Mouse (Mus musculus): Measurements from ENCODE around the gene Tcf25.

DNA sequence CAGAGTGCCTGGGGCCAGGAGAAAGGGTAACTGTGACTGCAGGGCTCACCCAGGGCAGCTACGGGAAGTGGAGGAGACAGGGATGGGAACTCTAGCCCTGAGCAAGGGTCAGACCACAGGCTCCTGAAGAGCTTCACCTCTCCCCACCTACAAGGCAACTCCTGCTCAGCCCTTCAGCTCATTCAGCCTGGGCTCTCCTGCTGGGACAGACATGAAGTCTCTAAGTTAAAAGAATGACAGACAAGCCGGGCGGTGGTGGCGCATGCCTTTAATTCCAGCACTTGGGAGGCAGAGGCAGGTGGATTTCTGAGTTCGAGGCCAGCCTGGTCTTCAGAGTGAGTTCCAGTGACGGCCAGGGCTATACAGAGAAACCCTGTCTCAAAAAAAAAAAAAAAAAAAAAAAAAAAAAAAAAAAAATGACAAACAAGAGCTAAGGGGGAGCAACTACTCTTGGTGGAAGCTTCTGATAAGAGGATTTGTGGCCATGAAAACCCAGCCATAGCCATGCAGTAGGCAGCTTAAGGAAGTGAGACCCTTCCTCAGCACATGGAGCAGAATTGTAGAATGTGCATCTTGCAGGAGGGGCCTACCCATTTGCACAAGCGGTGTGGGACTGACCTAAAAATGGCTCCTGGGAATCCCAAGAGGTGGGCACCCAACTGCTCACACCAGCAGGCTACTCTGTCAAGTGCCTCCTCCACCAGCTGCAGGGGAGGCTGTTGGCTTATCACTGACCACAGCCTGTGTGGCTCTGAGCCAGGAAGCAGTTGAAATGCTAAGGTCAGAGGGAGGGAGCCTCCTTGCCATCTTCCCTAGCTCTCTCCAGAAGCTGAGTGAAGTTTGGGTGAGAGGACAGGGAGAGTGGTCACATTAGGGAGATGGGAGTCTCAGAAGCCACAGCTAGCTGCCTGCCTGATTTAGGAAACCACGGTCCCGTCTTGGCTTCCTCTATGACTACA is 35.3 kb downstream of the Tcf25 start:
- TF ChIP-seq POLR2A (IDR thresholded peaks at IDR 0.05; ENCODE audit: borderline replicate concordance, insufficient read depth, low read length) (no peak), CTCF (IDR thresholded peaks at IDR 0.05; ENCODE audit: borderline replicate concordance, insufficient read depth, low read depth, low read length) (no peak)

Data from cerebellum, adult 2 months (tissue).